Mouse (Mus musculus) ES-E14 (cell line): ENCODE measurements around the gene Nhsl1.

ENCODE experiments used
- MAFK ChIP-seq: IDR thresholded peaks from 2 replicates; pipeline ENCODE4 v1.6.1; 2014; ENCODE audit warnings: mild to moderate bottlenecking, low read depth, low read length, inconsistent platforms; ENCODE audit not compliant: insufficient read depth
- ZNF384 ChIP-seq: IDR thresholded peaks from 2 replicates; pipeline ENCODE4 v1.6.1; 2012; ENCODE audit warnings: low read depth, low read length, inconsistent platforms

DNA sequence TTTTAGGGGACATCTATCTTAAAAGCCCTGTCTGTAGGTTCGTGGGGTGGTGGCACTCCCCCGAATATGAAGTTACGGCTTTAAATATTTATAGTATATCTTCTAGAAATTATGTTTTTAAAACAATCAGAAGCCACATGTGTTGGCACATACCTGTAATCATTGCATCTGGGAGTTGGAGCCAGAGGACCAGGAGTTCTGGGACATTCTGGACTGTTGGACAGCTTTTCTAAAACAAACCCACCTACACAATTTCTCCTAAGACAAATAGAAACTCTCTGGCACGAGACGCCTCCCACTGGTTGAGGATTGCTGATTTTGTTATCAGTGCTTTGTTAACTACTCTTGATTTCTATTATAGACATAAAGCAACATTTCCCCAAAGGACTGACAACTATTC lies 11.7 kb downstream of the Nhsl1 start:
- TF ChIP-seq ZNF384 (no peak), MAFK (no peak)
